Mouse (Mus musculus) megakaryocyte, embryonic 14.5 days (primary cell): ENCODE measurements around the gene 9530003J23Rik. TPM values are rescaled to one million over a fixed set of nuclear protein-coding genes. Genes with fewer than 3 reads are reported as not detected.

Experiments used
- H3K27me3 ChIP-seq: replicated peaks from 2 replicates; pipeline ENCODE3; 2012; ENCODE audit warnings: inconsistent platforms
- H3K36me3 ChIP-seq: replicated peaks from 2 replicates; pipeline ENCODE3; 2012; ENCODE audit warnings: low read length, inconsistent platforms, mixed read lengths
- H3K4me1 ChIP-seq: 2 replicates; pipeline ENCODE4 v1.6.1; 2012; ENCODE audit warnings: inconsistent platforms
- H3K4me3 ChIP-seq: replicated peaks from 2 replicates; pipeline ENCODE3; 2012; ENCODE audit warnings: moderate library complexity, mild to moderate bottlenecking, inconsistent platforms
- H3K9me3 ChIP-seq: 2 replicates; pipeline ENCODE4 v1.6.1; 2012; ENCODE audit warnings: inconsistent platforms
- FLI1 ChIP-seq: IDR thresholded peaks from 2 replicates; pipeline ENCODE4 v1.6.1; 2012; ENCODE audit warnings: low read length, inconsistent platforms, mixed read lengths
- GATA1 ChIP-seq: IDR thresholded peaks from 3 replicates; pipeline ENCODE4 v1.6.1; 2012; ENCODE audit warnings: mixed read lengths, low read length, inconsistent platforms, borderline replicate concordance
- polyA plus RNA-seq: library from polyadenylated mRNA; stranded (reverse); fragments of >175 nt; gene quantifications from 2 replicates; pipeline ENCODE4 v1.2.3, GENCODE M21; 2012; ENCODE audit warnings: low replicate concordance; ENCODE audit not compliant: insufficient read depth

Gene 9530003J23Rik
- polyA plus RNA-seq, 1 experiment, result not detected

- H3K4me3 ChIP-seq, result no peak overlapping the region
- H3K4me1 ChIP-seq, result no peaks in the 10 kb centered on the region
- H3K27me3 ChIP-seq, result peaks cover 5% of the 10 kb centered on the region
- H3K9me3 ChIP-seq, result no peaks in the 10 kb centered on the region
- no peak for TF ChIP-seq GATA1
- TF ChIP-seq FLI1, result no peak
- no peaks in the 10 kb centered on the region for H3K36me3 ChIP-seq
Measured at GRCm38 (mm10) chr10:117195005-117195404, 43.5 kb downstream of the 9530003J23Rik start.

- H3K4me3 ChIP-seq, result no peak overlapping the region
- H3K27me3 ChIP-seq, result peaks cover 2% of the 10 kb centered on the region
- H3K9me3 ChIP-seq, result no peaks in the 10 kb centered on the region
- H3K4me1 ChIP-seq, result no peaks in the 10 kb centered on the region
- no peak for TF ChIP-seq FLI1
- no peak for TF ChIP-seq GATA1
- H3K36me3 ChIP-seq, result no peaks in the 10 kb centered on the region
Measured at GRCm38 (mm10) chr10:117193364-117193763, 45.1 kb downstream of the 9530003J23Rik start.

GRCm38 (mm10) chr10:117185399-117186089 is 53.0 kb downstream of the 9530003J23Rik start:
- Histone ChIP-seq H3K36me3 (no peaks in the 10 kb centered on the region), H3K9me3 (no peaks in the 10 kb centered on the region), H3K27me3 (peaks cover 15% of the 10 kb centered on the region), H3K4me1 (no peaks in the 10 kb centered on the region), H3K4me3 (no peak overlapping the region)
- TF ChIP-seq GATA1 (no peak), FLI1 (no peak)

Other genes starting within 250 kb of the 9530003J23Rik start
- gene Lrrc10, start 193.4 kb downstream of the 9530003J23Rik start, polyA plus RNA-seq, result not detected in 2 replicates
- 3.6 and 19.1 TPM in 2 replicates for gene Cct2, start 174.9 kb downstream of the 9530003J23Rik start, polyA plus RNA-seq
- gene Frs2, start 90.2 kb downstream of the 9530003J23Rik start, polyA plus RNA-seq, result 0.75 and 1.5 TPM in 2 replicates
- gene Yeats4, start 14.2 kb downstream of the 9530003J23Rik start, polyA plus RNA-seq, result 92.2 and 109 TPM in 2 replicates
- gene Lyz2, start 43.6 kb upstream of the 9530003J23Rik start, polyA plus RNA-seq, result 5.8 and 101 TPM in 2 replicates
- not detected in 2 replicates for gene Lyz1, start 54.2 kb upstream of the 9530003J23Rik start, polyA plus RNA-seq
- 77.6 and 434 TPM in 2 replicates for gene Cpsf6, start 141.3 kb upstream of the 9530003J23Rik start, polyA plus RNA-seq